Comparison of ENCODE assay signal across 20 mouse cellular contexts in genomic region chr1:151594906-151595305, GRCm38 (mm10). TPM values are rescaled to one million over a fixed set of nuclear protein-coding genes. Genes with fewer than 3 reads are reported as not detected.
A peak's percentile ranks its signal among the peaks of the same experiment; 100 is the strongest.
DNase-seq lines count a peak whose midpoint lies in the region; ATAC-seq and TF ChIP-seq lines count a peak whose summit lies in the region.
"Had no signal": no experiment of that assay in that cellular context is flagged by ENCODE, and none has a peak within 500 bp of the region (broad histone marks: within the 10 kb centered on the region; RNA-seq: fewer than 3 reads in every experiment).

No protein-coding gene starts in this region.

- H3K9ac ChIP-seq in heart, adult 2 months (ENCODE audit: low read depth, low read length): no peak overlapping the region
- H3K9ac ChIP-seq in heart, postnatal 0 days (replicated peaks; ENCODE audit: low read depth, low read length): no peak overlapping the region
- H3K9ac ChIP-seq in lung, postnatal 0 days (replicated peaks; ENCODE audit: low read depth): no peak overlapping the region
- H3K9ac ChIP-seq: forebrain, embryonic 13.5 days; forebrain, postnatal 0 days; hindbrain, embryonic 13.5 days had no signal

- peaks cover 5% of the 10 kb centered on the region for H3K4me1 ChIP-seq in heart, adult 2 months (ENCODE audit: control insufficient read depth, insufficient read depth, low read length)
- peaks cover 15% of the 10 kb centered on the region for H3K4me1 ChIP-seq in heart, embryonic 10.5 days
- peaks cover 32% of the 10 kb centered on the region for H3K4me1 ChIP-seq in heart, postnatal 0 days (ENCODE audit: control insufficient read depth, insufficient read depth)
- H3K4me1 ChIP-seq in lung, postnatal 0 days (ENCODE audit: insufficient read depth, low read depth, low read length): no peaks in the 10 kb centered on the region
- H3K4me1 ChIP-seq: embryonic facial prominence, embryonic 10.5 days; forebrain, embryonic 13.5 days had no signal

- WGBS in heart, adult 2 months: 44% methylated on average over 4 of the region's 4 CpGs
- 81% methylated on average over 4 of the region's 4 CpGs for WGBS in heart, embryonic 10.5 days
- 31% methylated on average over 4 of the region's 4 CpGs for WGBS in heart, postnatal 0 days
- 83% methylated on average over 4 of the region's 4 CpGs for WGBS in lung, postnatal 0 days

- no peaks in the 10 kb centered on the region for H3K79me2 ChIP-seq in heart, adult 2 months (replicated peaks; ENCODE audit: control insufficient read depth, insufficient read depth, low read length)

- no peaks in the 10 kb centered on the region for H3K9me3 ChIP-seq in heart, embryonic 10.5 days
- H3K9me3 ChIP-seq in heart, postnatal 0 days (replicated peaks; ENCODE audit: control insufficient read depth, low read length): no peaks in the 10 kb centered on the region
- H3K9me3 ChIP-seq in lung, postnatal 0 days (ENCODE audit: low read length): no peaks in the 10 kb centered on the region
- H3K9me3 ChIP-seq: embryonic facial prominence, embryonic 10.5 days; forebrain, embryonic 13.5 days; hindbrain, embryonic 13.5 days had no signal

- no peaks in the 10 kb centered on the region for H3K27me3 ChIP-seq in heart, adult 2 months (ENCODE audit: control insufficient read depth, insufficient read depth, low read length)
- no peaks in the 10 kb centered on the region for H3K27me3 ChIP-seq in heart, embryonic 10.5 days (ENCODE audit: insufficient read depth, poor library complexity, severe bottlenecking)
- no peaks in the 10 kb centered on the region for H3K27me3 ChIP-seq in heart, postnatal 0 days (ENCODE audit: control insufficient read depth, insufficient read depth, low read length)
- no peaks in the 10 kb centered on the region for H3K27me3 ChIP-seq in lung, postnatal 0 days (replicated peaks; ENCODE audit: insufficient read depth, low read length)
- H3K27me3 ChIP-seq: CH12.LX; forebrain, embryonic 13.5 days; hindbrain, embryonic 13.5 days; Patski had no signal

- no peak for TF ChIP-seq CTCF in heart, adult 2 months (IDR thresholded peaks at IDR 0.05)
- TF ChIP-seq CTCF in heart, postnatal 0 days (IDR thresholded peaks at IDR 0.05; ENCODE audit: low read depth): no peak
- no peak for TF ChIP-seq CTCF in lung, postnatal 0 days (IDR thresholded peaks at IDR 0.05)

- H3K36me3 ChIP-seq in heart, adult 2 months (ENCODE audit: control insufficient read depth, insufficient read depth, low read length): peaks cover 2% of the 10 kb centered on the region
- no peaks in the 10 kb centered on the region for H3K36me3 ChIP-seq in heart, embryonic 10.5 days
- no peaks in the 10 kb centered on the region for H3K36me3 ChIP-seq in heart, postnatal 0 days (replicated peaks; ENCODE audit: control insufficient read depth, insufficient read depth, low read length)
- no peaks in the 10 kb centered on the region for H3K36me3 ChIP-seq in lung, postnatal 0 days (ENCODE audit: insufficient read depth, low read length)
- H3K36me3 ChIP-seq: embryonic facial prominence, embryonic 10.5 days; hindbrain, embryonic 13.5 days had no signal

- no peak for TF ChIP-seq POLR2A in heart, adult 2 months (IDR thresholded peaks at IDR 0.05; ENCODE audit: insufficient read depth, low read depth, low read length)

- intact Hi-C loops in heart, adult 2 months (cut with DNase I): loop anchor here (5.0 kb wide), 1 partner anchor 1232 kb away; no protein-coding TSS in a partner anchor

- no peak for TF ChIP-seq EP300 in heart, adult 2 months (IDR thresholded peaks at IDR 0.05; ENCODE audit: insufficient read depth, low read depth, low read length)
- no peak for TF ChIP-seq EP300 in heart, postnatal 0 days (IDR thresholded peaks at IDR 0.05; ENCODE audit: low read depth)
- TF ChIP-seq EP300 in lung, postnatal 0 days (IDR thresholded peaks at IDR 0.05): no peak

- peak; percentile 50; the same call in 1 of the 2 replicates for ATAC-seq in heart, postnatal 0 days (ENCODE audit: insufficient read depth, low read depth)
- no peak for ATAC-seq in lung, postnatal 0 days
- ATAC-seq: activated CD4-positive, CD25-positive, alpha-beta regulatory T cell, adult 4 months; forebrain, embryonic 13.5 days; forebrain, postnatal 0 days; hindbrain, postnatal 0 days had no signal

- H3K27ac ChIP-seq in heart, adult 2 months: peak overlapping the region; percentile 36
- H3K27ac ChIP-seq in heart, embryonic 10.5 days: no peak overlapping the region
- H3K27ac ChIP-seq in heart, postnatal 0 days (ENCODE audit: low read depth): peak overlapping the region; percentile 78
- no peak overlapping the region for H3K27ac ChIP-seq in lung, postnatal 0 days (ENCODE audit: low read length)
- H3K27ac ChIP-seq: embryonic facial prominence, embryonic 10.5 days; forebrain, embryonic 13.5 days; hindbrain, embryonic 13.5 days; hindbrain, postnatal 0 days had no signal

- no peak overlapping the region for H3K4me2 ChIP-seq in heart, postnatal 0 days (ENCODE audit: low read depth, low read length)
- H3K4me2 ChIP-seq in lung, postnatal 0 days (replicated peaks; ENCODE audit: low read depth, low read length): no peak overlapping the region
- H3K4me2 ChIP-seq: forebrain, embryonic 13.5 days; hindbrain, embryonic 13.5 days had no signal

- DNase-seq in heart, adult 2 months: no peak
- no peak for DNase-seq in heart, embryonic 10.5 days (ENCODE audit: low spot score)
- peak; percentile 62 for DNase-seq in heart, postnatal 0 days (ENCODE audit: low spot score)
- DNase-seq in heart, adult 8-10 months (ENCODE audit: low spot score): no peak
- DNase-seq in lung, postnatal 10 days: peak; percentile 20
- no peak for DNase-seq in lung, postnatal 0 days (ENCODE audit: low spot score)
- no peak for DNase-seq in adrenal gland, postnatal 36 days
- DNase-seq: adrenal gland, postnatal 14 days; cerebellum, adult 2 months; cerebellum, postnatal 10 days; forebrain, postnatal 0 days; gastrocnemius, postnatal 36 days; kidney, adult 11 months had no signal

- H3K4me3 ChIP-seq in heart, adult 2 months: no peak overlapping the region
- H3K4me3 ChIP-seq in heart, embryonic 10.5 days: no peak overlapping the region
- H3K4me3 ChIP-seq in heart, postnatal 0 days (ENCODE audit: low read depth, low read length): no peak overlapping the region
- no peak overlapping the region for H3K4me3 ChIP-seq in lung, postnatal 0 days (ENCODE audit: low read depth, low read length)
- H3K4me3 ChIP-seq: embryonic facial prominence, embryonic 10.5 days; forebrain, embryonic 13.5 days; hindbrain, embryonic 13.5 days had no signal

RNA-seq across cellular contexts. Expression of gene Fam129a, which starts 23.9 kb away (rescaled TPM):
- total RNA-seq in heart, adult 2 months (2021): 10 to 100 TPM; 13.3 to 14.9 TPM
- polyA plus RNA-seq in heart, adult 2 months (2012; rRNA removed): 6.2 and 10.1 TPM in 2 replicates
- polyA plus RNA-seq in heart, embryonic 10.5 days (2016; fragmentation: Nextera tagmentation; extraction: Ambion mirVana): 2.0 and 5.6 TPM in 2 replicates
- 18.8 and 64.3 TPM in 2 replicates for total RNA-seq in heart, postnatal 0 days (2014; rRNA removed; ENCODE audit: low replicate concordance)
- 13.9 and 14.1 TPM in 2 replicates for polyA plus RNA-seq in heart, postnatal 0 days (2015; fragmentation: Nextera tagmentation; extraction: Ambion mirVana)
- 10 to 100 TPM in 3 of 4 experiments, 1 to 10 TPM in 1; 8.8 to 16.2 (median 12.4) TPM for total RNA-seq in heart, adult 8-10 months (2022)
- polyA plus RNA-seq in lung, postnatal 0 days (2015; fragmentation: Nextera tagmentation; extraction: Ambion mirVana): 12.9 and 13.1 TPM in 2 replicates
- 100 to 1,000 TPM; 108 to 202 TPM for total RNA-seq in adrenal gland, postnatal 36 days (2021)

Comparison
In these comparisons a context has a peak if more than half of its experiments do, and no peak if none do; other contexts are left out.
1. DNase-seq: peak in heart, postnatal 0 days (single experiment) and lung, postnatal 10 days (single experiment); none in heart, adult 2 months (0 of 2), heart, embryonic 10.5 days (single experiment), heart, adult 8-10 months (single experiment), lung, postnatal 0 days (single experiment) and adrenal gland, postnatal 36 days (0 of 2).
2. H3K27ac ChIP-seq: peak in heart, adult 2 months (single experiment) and heart, postnatal 0 days (single experiment); none in heart, embryonic 10.5 days (single experiment) and lung, postnatal 0 days (single experiment).